Mouse (Mus musculus): ENCODE measurements around the gene Cpox.

Gene Cpox

DNA sequence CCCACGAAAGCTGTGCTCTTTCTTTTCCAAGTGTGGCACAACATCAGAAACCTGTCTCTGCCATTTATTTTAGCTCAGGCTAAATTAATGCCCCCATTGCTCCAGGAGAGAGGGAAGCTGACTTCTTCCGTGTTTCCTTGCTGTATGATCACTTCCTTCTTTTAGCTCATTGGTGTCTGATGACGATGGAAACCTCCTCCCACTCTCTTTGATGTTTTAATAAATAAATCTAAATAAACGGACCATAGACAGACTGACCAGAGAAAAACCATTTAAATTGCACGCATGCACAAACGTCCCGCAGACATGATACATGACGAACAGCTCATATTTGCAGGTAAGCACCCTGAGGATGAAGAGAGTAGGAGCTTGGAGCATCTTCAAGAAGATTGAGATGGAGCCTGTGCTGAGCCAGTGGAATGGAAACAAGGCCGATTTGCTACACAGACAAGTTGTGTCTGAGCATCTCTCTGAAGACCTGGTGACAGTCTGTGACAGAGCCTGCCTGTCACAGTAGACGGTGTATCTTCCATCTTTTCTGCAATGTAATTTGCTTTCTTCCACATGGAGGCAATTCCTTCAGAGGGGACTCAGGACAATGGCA lies 32.3 kb downstream of the Cpox start:
- DNase-seq, result no peak

DNA sequence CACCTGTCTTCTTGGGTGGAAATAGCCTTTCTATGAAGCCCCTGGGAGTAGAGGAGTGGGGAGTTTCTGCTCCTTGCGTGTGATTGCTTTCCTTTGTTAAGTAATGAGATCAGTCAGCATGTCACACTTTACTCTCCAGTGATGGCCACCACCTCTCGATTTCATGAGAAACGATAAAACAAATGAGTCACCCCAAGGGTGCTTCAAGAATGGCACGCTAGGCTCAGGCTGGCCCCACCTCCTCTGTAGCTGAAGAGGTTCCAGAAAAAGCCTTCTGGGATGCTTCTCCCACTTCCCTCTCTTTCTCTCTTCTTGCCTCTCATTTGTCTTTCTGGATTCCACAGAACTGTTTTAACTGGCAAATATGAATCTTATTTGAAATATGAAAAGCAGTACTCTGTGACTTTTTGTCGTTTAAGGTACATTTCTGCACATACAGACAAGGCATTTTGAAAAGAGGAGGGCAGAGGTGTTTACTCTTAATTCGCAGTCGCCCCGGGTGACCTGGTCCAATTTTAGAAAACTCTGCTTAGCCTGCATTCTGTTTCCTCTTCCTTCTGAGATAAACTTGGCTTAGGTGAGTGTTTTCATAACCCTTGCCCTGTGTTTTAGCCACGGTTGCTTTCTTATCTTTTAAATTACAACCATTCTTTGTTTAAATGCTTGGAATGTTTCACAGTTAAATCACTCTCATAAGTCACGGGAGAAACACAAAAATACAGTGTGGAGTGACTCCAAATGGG lies 33.5 kb downstream of the Cpox start:
- DNase-seq, result no peak

DNA sequence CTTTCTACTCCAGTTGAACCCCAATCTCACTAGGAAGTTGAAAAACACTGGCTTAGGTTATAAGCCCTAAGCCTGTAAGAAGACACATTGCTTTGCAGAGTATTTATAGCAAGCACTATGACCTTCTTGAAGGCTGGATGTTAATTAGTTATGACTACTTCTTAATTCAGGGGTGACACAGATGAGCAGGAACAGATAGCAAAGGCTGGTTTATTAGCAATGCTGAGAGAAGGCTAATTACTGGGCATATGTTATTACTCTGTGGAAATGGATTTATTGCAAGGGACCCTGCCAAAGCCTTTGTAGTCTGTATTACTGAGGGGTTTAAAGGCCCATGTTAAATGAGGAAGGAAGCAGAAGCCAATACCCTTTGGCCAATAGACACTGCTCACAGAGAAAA lies 34.9 kb downstream of the Cpox start:
- no peak for DNase-seq

DNA sequence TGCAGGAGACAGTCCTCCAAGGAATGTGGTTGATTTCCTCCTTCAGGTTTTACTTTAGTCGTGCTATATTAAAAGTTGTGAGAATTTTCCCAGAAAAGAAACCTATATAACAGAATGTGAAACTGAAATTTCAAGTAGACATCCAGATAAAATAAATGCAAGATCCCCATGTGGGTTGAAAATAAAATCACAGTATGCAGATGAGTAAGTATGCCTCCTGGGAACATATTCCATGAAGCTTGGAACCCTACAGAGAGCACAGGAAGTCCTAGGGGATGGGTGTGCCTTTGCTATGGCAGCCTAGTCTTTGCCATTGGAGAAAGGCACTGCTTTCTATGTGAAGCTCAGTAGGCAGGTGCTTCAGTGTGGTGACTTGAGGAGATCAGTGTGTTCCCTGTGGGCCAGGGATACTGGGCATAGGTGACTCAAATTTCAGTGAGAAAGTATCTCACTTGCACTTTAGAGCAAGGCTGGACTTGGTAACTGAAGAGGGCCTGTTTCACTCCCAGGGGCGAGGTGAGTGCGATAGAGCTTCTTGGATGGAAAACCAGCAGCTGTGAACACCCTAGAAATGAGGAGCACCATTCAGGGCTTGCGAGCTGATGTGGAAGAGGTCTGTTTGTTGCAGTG lies 37.3 kb downstream of the Cpox start:
- no peak for DNase-seq

DNA sequence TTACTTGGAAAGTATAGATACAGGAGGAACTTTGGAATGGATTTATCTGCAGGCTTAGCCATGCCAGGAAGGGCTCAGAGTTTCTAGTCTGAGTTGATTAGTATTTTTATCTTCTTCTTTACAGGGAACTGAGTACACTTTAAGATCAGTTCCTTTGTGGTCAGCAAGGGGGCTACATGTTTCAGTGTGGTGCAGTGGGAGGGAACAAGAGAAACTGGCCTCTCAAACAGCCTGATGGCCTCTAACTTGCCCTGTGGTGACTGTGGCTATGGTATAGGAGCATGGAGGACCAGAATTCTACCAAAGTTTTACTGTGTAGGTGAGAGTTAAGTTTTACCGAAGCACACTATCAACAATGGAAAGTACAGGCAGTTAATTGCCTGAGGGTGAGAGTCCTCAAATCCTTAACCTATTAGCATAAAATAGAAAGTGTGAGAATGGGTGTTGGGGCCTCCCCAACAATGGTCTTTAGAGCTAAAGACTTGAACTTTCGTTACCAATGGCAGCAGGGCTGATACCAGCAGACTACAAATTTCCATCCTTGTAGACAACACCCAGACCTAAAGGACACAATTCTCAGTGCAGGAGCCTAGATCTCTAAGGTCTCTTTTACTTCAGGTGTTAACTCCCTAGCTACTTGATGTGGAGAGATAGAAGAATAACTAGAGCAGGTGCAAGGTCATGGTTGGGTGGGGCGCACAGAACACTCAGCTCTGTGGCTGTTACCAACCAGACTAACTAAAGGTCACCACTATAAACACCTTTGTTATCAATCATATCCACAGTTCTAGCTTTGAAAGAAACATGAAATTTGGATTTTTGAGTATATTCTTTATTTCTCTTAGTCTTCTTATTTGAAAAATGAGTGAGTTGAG lies 38.7 kb downstream of the Cpox start:
- no peak for DNase-seq

DNA sequence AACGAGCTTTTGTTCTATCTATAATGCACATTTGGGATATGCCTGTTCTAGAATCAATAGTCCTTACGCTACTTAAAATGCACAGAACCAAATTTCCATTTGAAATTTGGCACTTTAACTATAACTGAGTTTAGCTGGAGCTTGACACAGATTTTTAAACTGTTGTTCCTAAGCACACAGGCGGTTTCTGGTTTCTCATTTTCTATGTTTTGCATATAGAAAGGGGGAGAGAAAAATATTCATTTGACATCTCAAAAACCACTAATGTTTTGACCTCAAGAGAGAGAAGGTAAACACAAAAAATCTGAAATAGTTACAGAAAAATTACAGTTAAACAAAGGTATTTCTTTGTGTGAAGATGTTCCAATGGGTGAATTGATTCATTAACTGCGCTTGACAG lies 39.4 kb downstream of the Cpox start:
- DNase-seq, result no peak

DNA sequence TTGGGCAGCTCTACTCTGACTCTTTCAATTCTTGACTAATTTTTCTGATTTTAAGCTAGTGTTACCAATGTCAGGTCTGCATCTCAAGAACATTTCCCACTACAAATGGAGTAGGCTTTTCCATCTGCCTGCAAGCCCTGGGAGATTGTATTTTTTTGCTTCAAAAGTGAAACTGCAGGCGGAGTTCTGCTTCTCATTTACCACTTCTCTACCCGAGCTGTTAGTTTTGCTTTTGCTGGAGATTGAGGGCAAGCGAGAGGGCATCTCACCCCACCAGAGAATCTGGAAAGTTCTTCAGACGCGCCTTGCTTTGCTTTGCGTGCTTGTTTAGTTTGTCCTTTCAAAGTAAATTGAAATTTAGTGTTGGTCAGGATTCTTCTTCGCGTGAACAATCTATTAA lies 42.1 kb downstream of the Cpox start:
- no peak for DNase-seq

DNA sequence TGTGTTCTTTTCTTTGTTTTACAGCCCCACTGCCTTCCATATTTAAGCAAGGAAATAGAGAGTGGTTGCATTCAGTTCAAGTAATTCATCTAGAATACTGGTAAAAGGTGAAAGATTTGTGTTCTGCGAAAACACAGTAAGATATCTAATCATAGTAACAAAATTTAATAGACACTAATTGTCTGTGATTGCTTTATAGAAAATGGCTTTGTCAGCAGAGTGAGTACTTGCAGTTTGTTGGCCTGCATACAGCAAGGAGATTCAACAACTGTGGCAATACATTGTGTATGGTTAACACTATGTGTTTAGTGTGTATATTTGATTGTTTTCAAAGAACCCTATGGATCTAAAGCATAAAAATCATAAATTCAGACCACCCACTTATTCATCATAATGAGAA lies 43.0 kb downstream of the Cpox start:
- no peak for DNase-seq

DNA sequence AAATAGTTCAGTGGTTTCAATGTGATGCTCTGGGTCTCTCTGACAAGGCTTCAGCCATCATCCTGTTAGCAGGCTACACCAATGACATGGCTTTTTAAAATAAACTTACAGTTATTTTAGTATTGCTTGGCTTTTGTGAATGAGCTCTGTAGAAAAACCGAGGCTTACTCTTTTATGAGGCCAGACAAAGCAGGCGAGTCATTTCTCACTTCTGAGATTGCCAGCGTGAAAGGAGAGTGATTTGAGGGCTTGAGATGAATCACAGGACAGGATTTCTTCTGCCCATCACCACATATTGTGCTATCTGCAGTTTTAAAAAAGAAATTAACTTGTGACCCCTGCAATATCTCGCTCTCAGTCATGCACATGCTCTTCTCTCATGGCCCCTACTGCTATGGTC lies 44.9 kb downstream of the Cpox start:
- no peak for DNase-seq

DNA sequence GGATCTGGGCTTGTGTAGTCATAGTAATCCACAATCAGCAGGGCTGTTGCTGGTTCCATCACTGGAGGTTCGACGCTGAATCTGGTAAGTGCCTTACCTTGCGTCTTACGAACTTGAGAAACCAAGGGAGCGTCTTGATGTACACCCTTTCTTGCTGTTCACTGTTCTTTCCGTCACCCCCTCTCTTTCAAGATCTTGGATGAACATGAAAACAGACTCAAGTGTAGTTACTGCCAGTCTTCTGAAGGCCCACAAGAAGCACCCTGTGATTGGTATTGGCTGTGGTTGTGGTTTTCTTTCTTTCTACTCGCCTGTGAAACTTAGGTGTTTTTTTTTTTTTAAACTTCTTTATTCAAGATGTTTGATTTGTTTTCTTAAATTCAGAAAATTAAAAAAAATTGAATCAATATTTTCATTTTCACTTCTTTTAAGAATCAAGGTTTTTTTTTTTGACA lies 48.6 kb downstream of the Cpox start, which contains the start of gene Gpr15:
TSS of gene Gpr15 (minus strand) at position 405 of the 455 bp plus-strand sequence.
- no peak for DNase-seq

DNA sequence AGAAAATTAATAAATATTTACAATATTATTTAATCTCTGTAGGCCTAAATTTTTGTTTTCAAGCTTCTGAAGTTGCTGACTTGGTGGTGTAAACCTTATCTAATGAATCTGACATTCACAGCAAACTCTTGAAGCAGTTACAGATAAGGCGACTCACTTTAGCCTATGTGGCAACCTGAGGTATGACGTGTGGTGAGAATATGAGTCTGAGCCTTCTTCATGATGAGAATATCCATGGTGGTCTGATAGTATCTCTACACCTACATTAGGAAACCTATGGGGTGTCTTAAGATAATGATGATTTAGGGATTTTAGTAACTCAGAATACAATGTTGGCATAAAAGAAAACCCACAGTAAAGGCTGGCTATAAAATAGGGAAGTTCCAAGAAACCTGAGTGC lies 52.2 kb downstream of the Cpox start:
- no peak for DNase-seq

DNA sequence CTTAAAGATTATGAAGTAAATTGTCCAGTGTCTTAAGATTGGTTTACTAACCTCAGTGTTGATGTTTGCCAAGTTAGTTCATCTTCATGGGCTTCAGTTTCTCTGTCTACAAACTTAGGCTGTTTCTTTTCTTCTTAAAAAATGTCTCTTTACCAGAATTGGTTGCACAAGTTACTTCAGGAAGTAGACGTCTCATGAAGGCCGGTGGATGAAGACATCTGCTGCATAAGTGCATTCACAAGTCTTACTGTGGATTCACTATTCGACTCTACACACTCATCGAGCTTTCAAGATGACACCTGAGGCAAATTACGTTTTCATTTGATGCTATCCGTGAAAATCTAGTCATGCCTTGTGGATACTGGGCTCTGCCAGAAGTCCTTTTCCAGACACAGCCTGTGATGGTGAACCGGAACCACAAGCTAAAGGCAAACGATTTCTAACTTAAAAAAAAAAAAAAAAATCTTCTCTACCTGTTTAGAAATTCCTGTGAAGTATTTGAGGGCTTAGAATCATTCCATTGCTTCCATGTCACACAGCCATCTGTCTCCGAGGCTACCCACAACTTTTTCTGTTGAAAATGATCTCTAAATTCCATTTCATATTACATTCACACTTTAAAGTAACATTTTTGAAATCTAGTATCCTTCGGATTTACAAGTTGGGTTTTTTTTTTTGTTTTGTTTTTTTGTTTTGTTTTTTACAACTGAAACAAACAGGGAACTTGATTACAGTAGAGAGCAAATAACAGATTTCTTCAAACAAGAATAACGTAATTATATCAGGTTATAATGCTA lies 56.8 kb downstream of the Cpox start:
- DNase-seq, result no peak

DNA sequence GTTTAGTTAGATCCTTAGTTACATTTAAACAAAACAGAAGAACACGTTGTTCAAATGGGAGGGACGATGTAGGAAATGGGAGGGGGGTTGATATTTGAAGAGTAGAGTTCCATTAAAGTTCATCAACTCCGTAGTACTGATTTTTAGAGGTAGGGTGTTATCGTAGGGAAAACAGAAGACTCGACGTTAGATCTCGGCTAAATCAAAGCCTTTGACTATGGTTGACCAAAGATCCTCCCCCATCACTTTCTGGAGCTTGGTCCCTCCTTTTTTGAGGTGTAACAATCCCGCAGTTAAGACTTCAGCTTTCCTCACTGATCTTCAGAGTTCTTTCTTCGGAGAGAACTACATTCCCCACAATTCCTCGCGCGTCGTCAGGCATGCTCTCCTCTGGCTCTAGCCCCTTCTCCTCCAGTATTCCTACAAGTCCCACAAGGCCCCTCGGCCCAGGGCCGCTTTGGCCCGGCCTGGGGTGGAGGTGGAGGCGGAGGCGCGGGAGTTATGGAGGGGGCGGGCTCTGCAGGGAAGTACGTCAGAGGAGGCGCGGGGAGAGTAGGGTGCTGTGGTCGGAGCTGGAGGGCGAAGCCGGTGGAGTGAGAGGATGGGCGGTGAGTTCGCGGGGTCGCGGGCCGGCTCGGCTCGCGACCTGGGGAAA lies 57.5 kb downstream of the Cpox start, which contains the start of gene Cldnd1:
TSS of gene Cldnd1 (plus strand) at position 434 of the 655 bp plus-strand sequence.
- DNase-seq, result peak; percentile 89 to 94

DNA sequence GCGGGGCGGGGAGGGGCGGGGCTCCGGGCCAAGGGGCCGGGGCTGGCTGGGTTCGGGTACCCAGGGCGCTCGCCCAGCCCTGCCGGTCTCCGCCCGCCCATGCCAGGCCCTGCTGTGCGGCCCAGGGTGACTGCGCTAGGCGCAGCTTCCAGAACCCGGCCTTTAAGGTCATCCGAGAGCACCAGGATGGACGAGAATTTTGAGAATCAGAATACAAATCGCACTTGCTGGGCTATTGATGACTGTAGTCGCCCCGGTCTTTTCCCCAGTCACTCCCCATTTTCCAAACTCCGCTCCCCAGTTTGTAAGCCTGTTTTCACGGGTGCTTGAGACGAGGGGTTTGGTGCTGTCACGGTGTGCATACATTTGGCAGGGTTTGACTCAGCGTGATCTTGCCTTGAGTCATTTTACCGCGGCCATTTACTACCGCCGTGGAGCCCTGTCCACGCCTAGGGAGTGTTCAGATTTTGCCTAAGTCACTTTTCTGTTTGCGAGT lies 58.1 kb downstream of the Cpox start:
- DNase-seq, result no peak

DNA sequence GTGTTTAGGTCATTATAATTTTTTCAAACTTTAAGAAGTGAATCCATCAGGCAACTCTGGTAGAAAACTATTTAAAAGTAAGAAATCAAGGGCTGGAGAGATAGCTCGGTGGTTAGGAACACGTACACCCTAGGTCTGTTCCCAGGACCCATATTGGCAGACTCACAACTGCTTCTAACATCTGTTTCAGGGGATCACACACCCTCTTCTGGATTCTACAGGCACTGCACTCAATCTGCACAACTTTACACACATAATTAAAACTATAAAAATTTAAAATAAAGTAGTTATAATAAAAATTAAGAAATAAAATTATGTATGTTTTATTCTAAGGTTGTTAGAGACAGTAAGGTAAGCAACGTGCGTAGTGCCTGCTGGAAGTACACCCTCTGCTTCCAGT lies 68.1 kb downstream of the Cpox start:
- no peak for DNase-seq

DNA sequence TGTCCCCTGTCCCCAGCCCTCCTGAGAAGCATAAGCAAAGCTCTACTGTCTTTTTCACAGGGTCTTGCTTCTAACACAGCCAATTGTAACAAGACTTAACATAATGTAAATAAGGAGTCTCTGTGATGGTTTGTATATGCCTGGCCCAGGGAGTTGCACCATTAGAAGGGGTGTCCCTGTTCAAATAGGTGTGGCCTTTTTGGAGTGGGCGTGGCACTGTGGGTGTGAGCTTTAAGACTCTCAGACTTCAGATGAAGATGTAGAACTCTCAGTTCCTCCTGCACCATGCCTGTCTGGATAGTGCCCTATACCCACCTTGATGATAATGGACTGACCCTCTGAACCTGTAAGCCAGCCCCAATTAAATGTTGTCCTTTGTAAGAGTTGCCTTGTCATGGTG lies 68.7 kb downstream of the Cpox start:
- DNase-seq, result no peak

DNA sequence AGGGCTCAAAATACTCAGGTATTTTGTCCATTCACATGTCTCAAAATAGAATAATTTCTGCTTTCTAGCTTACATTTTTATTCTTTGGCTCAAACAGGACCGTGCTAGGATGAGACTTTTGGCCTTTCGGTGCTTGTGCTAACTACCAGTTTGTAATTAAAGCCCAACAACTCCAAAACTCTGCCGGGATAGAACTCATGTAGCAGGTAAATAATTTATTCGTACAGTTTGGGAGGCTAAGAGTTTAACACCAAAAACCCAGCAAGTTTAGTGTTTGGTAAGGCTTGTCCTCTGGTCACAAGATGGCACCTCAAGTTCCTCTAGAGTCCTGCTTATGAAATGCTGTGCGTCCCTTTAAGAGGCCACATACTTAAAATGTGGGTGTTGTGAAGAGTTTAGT lies 70.7 kb downstream of the Cpox start:
- no peak for DNase-seq

DNA sequence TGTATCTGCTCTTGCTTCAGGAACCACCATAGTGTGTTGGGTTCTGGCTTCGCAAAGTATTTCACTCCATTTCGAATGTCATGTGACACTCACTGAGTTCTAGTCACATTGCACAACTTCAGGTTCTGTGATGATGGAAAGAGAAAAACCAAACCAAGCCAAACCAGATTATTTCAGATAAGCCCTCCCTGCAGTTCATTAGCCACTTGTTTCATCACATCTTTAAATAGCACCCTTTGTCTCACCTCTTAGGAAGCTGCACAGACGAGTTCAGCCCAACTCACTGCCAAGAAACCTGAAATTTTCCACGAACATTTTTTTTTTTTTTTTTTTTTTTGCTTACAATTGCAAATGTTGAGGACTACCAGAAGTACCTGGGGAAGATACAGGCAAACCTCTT lies 76.6 kb downstream of the Cpox start:
- no peak for DNase-seq

DNA sequence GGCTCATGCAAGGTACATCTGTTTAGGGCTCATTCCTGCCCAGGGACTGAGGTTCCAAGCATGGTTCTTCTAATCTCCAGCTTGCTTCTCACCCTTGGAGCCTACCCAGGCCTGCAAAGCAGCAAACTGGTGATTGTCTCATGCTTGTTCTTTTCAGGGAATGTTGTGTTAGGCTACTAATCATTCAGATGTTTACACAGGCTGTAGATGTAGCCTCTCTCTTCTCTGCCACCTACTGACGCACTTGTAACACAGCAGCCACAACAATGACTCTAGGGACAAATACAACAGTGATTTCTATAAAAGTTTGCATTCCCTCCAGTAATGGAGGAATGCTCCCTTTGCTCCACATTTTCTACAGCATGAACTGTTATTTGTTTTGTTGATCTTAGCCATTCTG lies 81.2 kb downstream of the Cpox start:
- no peak for DNase-seq

DNA sequence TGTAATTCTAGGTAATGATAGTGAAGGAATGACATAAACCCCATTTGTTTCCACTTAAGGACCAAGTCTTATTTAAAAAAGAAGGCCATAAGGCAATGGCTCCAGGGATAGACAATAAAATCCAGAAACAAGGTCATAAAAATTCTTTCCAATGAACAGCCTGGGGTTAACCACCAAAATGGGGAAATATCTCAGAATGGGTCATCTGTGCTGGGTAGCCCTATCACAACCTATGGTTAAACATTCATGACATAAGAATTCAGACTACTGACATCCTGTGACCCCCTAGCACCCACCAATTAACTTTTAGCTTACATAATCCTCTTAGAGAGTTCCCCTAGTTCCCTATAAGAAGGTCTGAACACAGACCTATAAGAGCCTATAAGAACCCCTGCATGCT lies 86.1 kb downstream of the Cpox start:
- no peak for DNase-seq

DNA sequence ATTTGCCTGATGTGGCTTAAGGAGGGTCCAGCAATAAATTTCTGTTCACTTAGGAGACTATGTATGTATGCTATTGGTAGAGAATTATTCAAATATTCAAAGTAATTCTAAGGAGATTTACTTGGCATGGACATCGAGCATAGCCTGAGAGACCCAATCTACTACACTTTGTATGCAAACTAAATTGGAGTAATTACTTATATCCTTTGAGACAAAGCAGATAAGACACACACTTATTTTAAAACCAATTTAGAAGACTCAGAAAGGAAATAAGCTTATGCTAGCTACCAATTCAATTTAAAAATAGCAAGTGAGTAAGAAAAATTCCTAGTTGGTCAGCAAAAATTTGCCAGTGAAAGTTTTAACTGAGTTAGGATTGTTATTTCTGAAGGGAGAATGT lies 93.0 kb downstream of the Cpox start, which contains the start of gene Olfr172:
TSS of gene Olfr172 (minus strand) at position 101 of the 400 bp plus-strand sequence.
- DNase-seq, result no peak

All from cerebellum, postnatal 36 days (tissue).